Mouse (Mus musculus) CH12.LX (cell line): ENCODE results near the gene Capn11. TPM values are rescaled to one million over a fixed set of nuclear protein-coding genes. Genes with fewer than 3 reads are reported as not detected.

ENCODE experiments used
- DNase-seq: peaks from one replicate; pipeline ENCODE4 v3.0.0-alpha.2; 2013; ENCODE audit errors: extremely low read depth
- H3K27ac ChIP-seq: 2 replicates; pipeline ENCODE4 v1.5.1; 2012; ENCODE audit warnings: low read depth, mild to moderate bottlenecking, control low read depth, moderate library complexity; ENCODE audit not compliant: insufficient read depth
- H3K27me3 ChIP-seq: replicated peaks from 2 replicates; pipeline ENCODE3; 2012; ENCODE audit warnings: inconsistent platforms
- H3K36me3 ChIP-seq, 2 experiments: replicated peaks in 1 of 2; 2 replicates each; pipeline versions ENCODE3 to v1.6.1; 2012; ENCODE audit warnings: inconsistent platforms in 1 of 2, low read length in 1 of 2, mild to moderate bottlenecking in 1 of 2, mixed read lengths in 1 of 2, moderate library complexity in 1 of 2; ENCODE audit not compliant: control insufficient read depth in 1 of 2, insufficient read depth in 1 of 2
- H3K4me1 ChIP-seq, 2 experiments: 2 replicates each; pipeline ENCODE4 v1.6.1; 2012; ENCODE audit warnings: inconsistent platforms in 1 of 2, moderate library complexity in 1 of 2; ENCODE audit not compliant: insufficient read depth in 2 of 2, control insufficient read depth in 1 of 2
- H3K4me2 ChIP-seq: 2 replicates; pipeline ENCODE4 v1.6.1; 2012; ENCODE audit warnings: low read depth, mild to moderate bottlenecking, control low read depth; ENCODE audit not compliant: poor library complexity, insufficient read depth, severe bottlenecking
- H3K4me3 ChIP-seq, 3 experiments: fragments of 150-350 bp in 1 of 3; sonication (generic) in 1 of 3; replicated peaks in 1 of 3; 2 replicates each; pipeline versions ENCODE3 to v1.5.1; 2011 to 2012; ENCODE audit warnings: low read depth in 2 of 3, low read length in 2 of 3, mild to moderate bottlenecking in 2 of 3, moderate library complexity in 2 of 3, control low read depth in 1 of 3, improper control_type of control experiment in 1 of 3, inconsistent platforms in 1 of 3, mixed read lengths in 1 of 3; ENCODE audit not compliant: poor library complexity in 1 of 3
- H3K79me2 ChIP-seq: replicated peaks from 2 replicates; pipeline ENCODE4 v1.6.1; 2012; ENCODE audit warnings: mild to moderate bottlenecking, moderate library complexity; ENCODE audit not compliant: control insufficient read depth, poor library complexity, insufficient read depth, severe bottlenecking; ENCODE audit errors: extremely low read depth
- H3K9ac ChIP-seq: 2 replicates; pipeline ENCODE4 v1.6.1; 2012; ENCODE audit warnings: low read depth, mild to moderate bottlenecking, control low read depth, moderate library complexity; ENCODE audit not compliant: insufficient read depth
- H3K9me3 ChIP-seq: replicated peaks from 2 replicates; pipeline ENCODE3; 2012; ENCODE audit warnings: low read length, inconsistent platforms, mixed read lengths
- BHLHE40 ChIP-seq: IDR thresholded peaks from 2 replicates; pipeline ENCODE4 v1.6.1; 2011; ENCODE audit warnings: mild to moderate bottlenecking, low read depth, low read length, improper control_type of control experiment
- CHD1 ChIP-seq: IDR thresholded peaks from 2 replicates; pipeline ENCODE4 v1.6.1; 2012; ENCODE audit warnings: low read depth, low read length, improper control_type of control experiment, inconsistent platforms
- CHD2 ChIP-seq: IDR thresholded peaks from 2 replicates; pipeline ENCODE4 v1.6.1; 2011; ENCODE audit warnings: low read length, improper control_type of control experiment
- CTCF ChIP-seq, 2 experiments: IDR thresholded peaks in 1 of 2; conservative IDR thresholded peaks in 1 of 2; 2 replicates each; pipeline ENCODE4 v1.5.1; 2011 to 2012; ENCODE audit warnings: low read depth in 2 of 2, low read length in 2 of 2, improper control_type of control experiment in 1 of 2, inconsistent platforms in 1 of 2, mild to moderate bottlenecking in 1 of 2, moderate library complexity in 1 of 2
- EP300 ChIP-seq: IDR thresholded peaks from 2 replicates; pipeline ENCODE4 v1.6.1; 2011; ENCODE audit warnings: low read length, improper control_type of control experiment
- ETS1 ChIP-seq: conservative IDR thresholded peaks from 2 replicates; pipeline ENCODE4 v1.6.1; 2012; ENCODE audit warnings: low read depth, mild to moderate bottlenecking, inconsistent platforms, low read length, improper control_type of control experiment, moderate library complexity
- GABPA ChIP-seq: IDR thresholded peaks from 2 replicates; pipeline ENCODE4 v1.6.1; 2012; ENCODE audit warnings: low read depth, low read length, improper control_type of control experiment, inconsistent platforms; ENCODE audit not compliant: insufficient replicate concordance
- HCFC1 ChIP-seq: IDR thresholded peaks from 2 replicates; pipeline ENCODE4 v1.6.1; 2012; ENCODE audit warnings: low read depth, mild to moderate bottlenecking, inconsistent platforms, low read length, improper control_type of control experiment
- JUN ChIP-seq: IDR thresholded peaks from 2 replicates; pipeline ENCODE4 v1.6.1; 2011; ENCODE audit warnings: low read depth, mild to moderate bottlenecking, low read length, improper control_type of control experiment, moderate library complexity; ENCODE audit not compliant: insufficient read depth
- JUND ChIP-seq: conservative IDR thresholded peaks from 2 replicates; pipeline ENCODE4 v1.6.1; 2011; ENCODE audit warnings: low read depth, low read length, improper control_type of control experiment
- KAT2A ChIP-seq: IDR thresholded peaks from 2 replicates; pipeline ENCODE4 v1.6.1; 2012; ENCODE audit warnings: low read length, improper control_type of control experiment, inconsistent platforms; ENCODE audit not compliant: insufficient replicate concordance
- MAZ ChIP-seq: IDR thresholded peaks from 2 replicates; pipeline ENCODE4 v1.6.1; 2012; ENCODE audit warnings: low read depth, mild to moderate bottlenecking, inconsistent platforms, low read length, improper control_type of control experiment, moderate library complexity
- MYC ChIP-seq: IDR thresholded peaks from 2 replicates; pipeline ENCODE4 v1.6.1; 2011; ENCODE audit warnings: low read depth, mild to moderate bottlenecking, improper control_type of control experiment, low read length
- NELFE ChIP-seq: IDR thresholded peaks from 2 replicates; pipeline ENCODE4 v1.6.1; 2011; ENCODE audit warnings: low read depth, low read length, improper control_type of control experiment
- NRF1 ChIP-seq: IDR thresholded peaks from 2 replicates; pipeline ENCODE4 v1.6.1; 2014; ENCODE audit warnings: low read depth, mild to moderate bottlenecking, inconsistent platforms, low read length, improper control_type of control experiment, moderate library complexity
- POLR2AphosphoS2 ChIP-seq: IDR thresholded peaks from 2 replicates; pipeline ENCODE4 v1.6.1; 2011; ENCODE audit warnings: low read depth, low read length, improper control_type of control experiment
- RAD21 ChIP-seq: IDR thresholded peaks from 2 replicates; pipeline ENCODE4 v1.6.1; 2011; ENCODE audit warnings: low read depth, mild to moderate bottlenecking, low read length, improper control_type of control experiment, moderate library complexity
- SIN3A ChIP-seq: IDR thresholded peaks from 2 replicates; pipeline ENCODE4 v1.6.1; 2012; ENCODE audit warnings: low read length, improper control_type of control experiment, inconsistent platforms
- SMC3 ChIP-seq: IDR thresholded peaks from 2 replicates; pipeline ENCODE4 v1.6.1; 2011; ENCODE audit warnings: low read depth, low read length, improper control_type of control experiment
- UBTF ChIP-seq: IDR thresholded peaks from 2 replicates; pipeline ENCODE4 v1.6.1; 2012; ENCODE audit warnings: low read depth, mild to moderate bottlenecking, inconsistent platforms, low read length, improper control_type of control experiment, moderate library complexity
- ZKSCAN1 ChIP-seq: IDR thresholded peaks from 2 replicates; pipeline ENCODE4 v1.6.1; 2012; ENCODE audit warnings: low read depth, inconsistent platforms, low read length, improper control_type of control experiment, borderline replicate concordance
- ZMIZ1 ChIP-seq: IDR thresholded peaks from 2 replicates; pipeline ENCODE4 v1.6.1; 2012; ENCODE audit warnings: low read depth, mild to moderate bottlenecking, inconsistent platforms, low read length, improper control_type of control experiment
- dilution Hi-C: fragments of 300-500 bp; cut with MboI; formaldehyde crosslinking; loops from 2 replicates; pipeline ENCODE4 v1.14.3; 2020; ENCODE audit warnings: low sequenced_read_pairs; ENCODE audit not compliant: extremely low pct_unique_long_range_greater_than_20kb, extremely low pct_ligation_motif_present
- in situ Hi-C: fragments of 300-500 bp; cut with MboI; formaldehyde crosslinking; loops from 3 replicates; pipeline ENCODE4 v1.14.3; 2019; ENCODE audit warnings: low sequenced_read_pairs, low pct_ligation_motif_present, low pct_unique_long_range_greater_than_20kb, mixed read lengths
- polyA plus RNA-seq: library from polyadenylated mRNA; unstranded; fragments of >175 nt; gene quantifications from 2 replicates; pipeline ENCODE4 v1.2.1, GENCODE M21; 2012; ENCODE audit warnings: low read depth; ENCODE audit not compliant: insufficient read length
- total RNA-seq, 2 experiments: library from RNA; depleted of rRNA; stranded (reverse); fragments of 300-350 nt in 1 of 2; fragments of >200 nt in 1 of 2; gene quantifications; 2 replicates each; pipeline ENCODE4 v1.2.3; 2012 to 2014

The Capn11 gene
- total and polyA plus RNA-seq, 3 experiments = 0.09 TPM; not detected in 2

DNA sequence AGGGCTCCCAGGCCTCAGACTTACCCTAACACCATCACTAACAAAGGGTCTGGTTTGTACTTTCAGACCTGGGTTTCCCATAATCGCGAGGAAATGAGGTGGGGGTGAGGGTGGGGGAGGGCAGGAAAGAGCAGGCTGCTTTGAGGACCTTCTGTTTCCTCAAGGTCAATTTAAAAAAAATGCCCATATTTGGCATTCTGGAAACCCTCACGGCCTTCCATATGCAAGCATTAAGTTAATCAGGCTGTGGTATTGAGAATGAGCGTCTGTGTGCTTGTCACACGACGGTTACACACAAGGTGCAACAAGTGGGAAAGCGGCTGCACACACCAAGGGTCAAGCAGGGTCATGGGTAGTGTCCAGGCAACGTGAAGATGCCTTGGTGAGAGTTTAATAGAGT, 47.1 kb downstream of the Capn11 start:
- DNase-seq = no peak
- dilution Hi-C loops = no loop called here

DNA sequence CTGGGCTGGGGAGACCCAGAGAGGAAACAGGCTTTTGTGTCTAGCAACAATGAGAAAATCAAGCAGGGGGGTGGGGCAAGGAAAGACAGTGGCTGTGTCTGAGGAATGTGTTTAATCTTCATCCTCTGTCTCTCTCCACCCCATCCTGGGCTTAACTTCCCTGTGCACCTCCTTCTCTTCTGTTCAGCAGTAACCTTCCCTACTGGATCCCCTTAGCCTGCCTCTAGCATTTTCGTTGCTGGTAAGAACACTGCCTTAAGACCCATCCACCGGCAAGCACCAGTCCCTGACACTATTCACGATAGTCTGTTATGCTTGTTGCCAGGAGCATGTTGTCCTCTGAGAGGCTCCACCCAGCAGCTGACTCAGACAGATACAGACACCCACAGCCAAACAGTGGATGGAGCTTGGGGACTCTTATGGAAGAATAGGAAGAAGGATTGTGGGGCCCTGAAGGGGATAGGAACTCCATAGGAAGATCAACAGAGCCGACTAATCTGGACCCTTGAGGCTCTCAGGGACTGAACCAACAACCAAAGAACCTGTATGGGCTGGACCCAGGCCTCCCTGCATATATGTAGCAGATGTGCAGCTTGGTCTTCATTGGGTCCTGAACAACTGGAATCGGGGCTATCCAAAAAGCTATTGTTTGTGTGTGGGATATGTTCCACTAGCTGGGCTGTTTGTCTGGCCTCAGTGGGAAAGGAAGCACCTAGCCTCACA, 48.8 kb downstream of the Capn11 start:
- Histone ChIP-seq H3K79me2 (no peaks in the 10 kb centered on the region), H3K9ac (no peak overlapping the region), H3K4me2 (no peak overlapping the region), H3K9me3 (peaks cover 3% of the 10 kb centered on the region), H3K4me1 (peaks cover 0 to 5% of the 10 kb centered on the region in 2 experiments; a peak in 2 of 4 replicates), H3K36me3 (no peaks in the 10 kb centered on the region), H3K27me3 (no peaks in the 10 kb centered on the region), H3K4me3 (no peak overlapping the region), H3K27ac (no peak overlapping the region)
- TF ChIP-seq ZKSCAN1 = no peak
- no peak for TF ChIP-seq JUND
- TF ChIP-seq NELFE = no peak
- TF ChIP-seq HCFC1 = no peak
- TF ChIP-seq SMC3 = no peak
- in situ Hi-C loops = no loop called here
- dilution Hi-C loops = no loop called here
- DNase-seq = no peak

More for the DNA sequence above, 47.1 kb downstream of the Capn11 start:
- Histone ChIP-seq H3K27ac (no peak overlapping the region), H3K9ac (no peak overlapping the region), H3K27me3 (peaks cover 1% of the 10 kb centered on the region), H3K4me3 (no peak overlapping the region), H3K79me2 (no peaks in the 10 kb centered on the region), H3K36me3 (no peaks in the 10 kb centered on the region), H3K4me2 (no peak overlapping the region)
- in situ Hi-C loops = no loop called here
- TF ChIP-seq POLR2AphosphoS2 (no peak), NRF1 (no peak), CHD2 (no peak), EP300 (no peak), CHD1 (no peak), ZKSCAN1 (no peak), CTCF (conservative IDR thresholded peaks at IDR 0.05 in 1 of 2, IDR thresholded peaks at IDR 0.05 in 1 of 2; ENCODE audit: low read depth in 2 of 2, low read length in 2 of 2) (no peak), BHLHE40 (no peak)
- TF ChIP-seq, all 38 proteins: peak for 0
- peaks cover 3% of the 10 kb centered on the region for H3K9me3 ChIP-seq
- peaks cover 0 to 7% of the 10 kb centered on the region in 2 experiments; a peak in 2 of 4 replicates for H3K4me1 ChIP-seq

- H3K27me3 ChIP-seq = no peaks in the 10 kb centered on the region
- dilution Hi-C loops = no loop called here
Measured at GRCm38 (mm10) chr17:45608396-45608795, 50.7 kb downstream of the Capn11 start.

More at GRCm38 (mm10) chr17:45608396-45608795, 50.7 kb downstream of the Capn11 start:
- Histone ChIP-seq H3K4me3 (no peak overlapping the region), H3K4me1 (peaks cover 0 to 5% of the 10 kb centered on the region in 2 experiments; a peak in 2 of 4 replicates), H3K9me3 (peaks cover 3% of the 10 kb centered on the region), H3K4me2 (no peak overlapping the region), H3K27ac (no peak overlapping the region), H3K9ac (no peak overlapping the region), H3K79me2 (no peaks in the 10 kb centered on the region), H3K36me3 (no peaks in the 10 kb centered on the region)
- TF ChIP-seq ETS1 (no peak), POLR2AphosphoS2 (no peak), CHD1 (no peak), MYC (no peak), NRF1 (no peak), KAT2A (no peak), RAD21 (no peak), MAZ (no peak), SMC3 (no peak), ZMIZ1 (no peak), CHD2 (no peak), GABPA (no peak), UBTF (no peak), SIN3A (no peak), JUN (no peak), HCFC1 (no peak), JUND (no peak)
- in situ Hi-C loops = no loop called here
- no peak for DNase-seq
